Mouse (Mus musculus): ENCODE measurements around the gene Rabif. TPM values are rescaled to one million over a fixed set of nuclear protein-coding genes. Genes with fewer than 3 reads are reported as not detected.
A peak's percentile ranks its signal among the peaks of the same experiment; 100 is the strongest.

Rabif gene
- polyA plus RNA-seq, 1 experiment from 2014 or later = 35.3 TPM

DNA sequence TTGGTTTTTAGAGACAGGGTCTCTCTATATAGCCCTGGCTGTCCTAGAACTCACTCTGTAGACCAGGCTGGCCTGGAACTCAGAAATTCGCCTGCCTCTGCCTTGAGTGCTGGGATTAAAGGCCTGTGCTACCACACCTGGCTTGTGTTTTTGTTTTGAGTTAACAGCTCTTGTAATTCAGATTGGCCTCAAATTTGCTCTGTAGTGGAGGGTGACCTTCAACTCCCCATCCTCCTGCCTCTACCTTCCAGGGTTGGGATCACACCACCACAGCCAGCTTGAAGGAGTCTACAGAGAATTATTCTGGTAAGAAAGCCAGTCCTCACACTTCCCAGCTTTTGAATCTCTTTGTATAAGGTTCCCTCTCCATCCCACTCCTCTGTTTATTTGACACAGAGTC, 6.5 kb downstream of the Rabif start:
- 88% methylated on average over 1 of the region's 1 CpGs for WGBS (ENCODE audit: insufficient replicate concordance)
- no peak overlapping the region for H3K9ac ChIP-seq (ENCODE audit: low read depth, low read length)
- H3K9me3 ChIP-seq (replicated peaks; ENCODE audit: control insufficient read depth, low read length) = no peaks in the 10 kb centered on the region
- H3K4me2 ChIP-seq = no peak overlapping the region
- ATAC-seq (replicated peaks; ENCODE audit: insufficient number of reproducible peaks, low FRiP score, low TSS enrichment) = no peak
- H3K27ac ChIP-seq (ENCODE audit: low read depth, low read length) = no peak overlapping the region
- H3K27me3 ChIP-seq (ENCODE audit: control insufficient read depth, insufficient read depth, low read length) = no peaks in the 10 kb centered on the region
- peaks cover 5% of the 10 kb centered on the region; the same call in 1 of the 2 replicates for H3K36me3 ChIP-seq (ENCODE audit: control insufficient read depth, insufficient read depth, low read length)
- no peak overlapping the region for H3K4me3 ChIP-seq (ENCODE audit: low read depth, low read length)
- no peaks in the 10 kb centered on the region for H3K4me1 ChIP-seq (ENCODE audit: control insufficient read depth, insufficient read depth, low read length)

DNA sequence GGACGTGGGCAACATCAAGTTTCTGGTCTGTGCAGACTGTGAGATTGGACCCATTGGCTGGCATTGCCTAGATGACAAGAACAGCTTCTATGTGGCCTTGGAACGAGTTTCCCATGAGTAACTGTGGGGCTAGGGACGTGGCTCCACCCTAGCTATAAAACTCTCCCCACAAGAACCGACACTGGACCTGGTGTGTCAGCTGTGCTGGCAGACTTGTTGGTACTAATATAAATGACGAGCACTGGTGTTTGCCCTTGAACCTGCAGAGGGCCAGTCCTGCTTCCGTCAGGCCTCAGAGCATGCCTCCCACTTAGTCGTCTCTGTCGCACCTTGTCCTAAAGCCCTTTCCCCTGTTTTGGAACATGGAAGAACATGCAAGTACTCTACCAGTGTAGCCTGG, 11.8 kb downstream of the Rabif start:
- Histone ChIP-seq H3K4me1 (ENCODE audit: control insufficient read depth, insufficient read depth, low read length) (no peaks in the 10 kb centered on the region), H3K27ac (ENCODE audit: low read depth, low read length) (no peak overlapping the region), H3K27me3 (ENCODE audit: control insufficient read depth, insufficient read depth, low read length) (no peaks in the 10 kb centered on the region), H3K36me3 (ENCODE audit: control insufficient read depth, insufficient read depth, low read length) (peaks cover 12% of the 10 kb centered on the region), H3K9ac (ENCODE audit: low read depth, low read length) (no peak overlapping the region), H3K9me3 (replicated peaks; ENCODE audit: control insufficient read depth, low read length) (no peaks in the 10 kb centered on the region), H3K4me2 (no peak overlapping the region), H3K4me3 (ENCODE audit: low read depth, low read length) (no peak overlapping the region)
- no peak for ATAC-seq (replicated peaks; ENCODE audit: insufficient number of reproducible peaks, low FRiP score, low TSS enrichment)
- WGBS (ENCODE audit: insufficient replicate concordance) = 89% methylated on average over 8 of the region's 8 CpGs

DNA sequence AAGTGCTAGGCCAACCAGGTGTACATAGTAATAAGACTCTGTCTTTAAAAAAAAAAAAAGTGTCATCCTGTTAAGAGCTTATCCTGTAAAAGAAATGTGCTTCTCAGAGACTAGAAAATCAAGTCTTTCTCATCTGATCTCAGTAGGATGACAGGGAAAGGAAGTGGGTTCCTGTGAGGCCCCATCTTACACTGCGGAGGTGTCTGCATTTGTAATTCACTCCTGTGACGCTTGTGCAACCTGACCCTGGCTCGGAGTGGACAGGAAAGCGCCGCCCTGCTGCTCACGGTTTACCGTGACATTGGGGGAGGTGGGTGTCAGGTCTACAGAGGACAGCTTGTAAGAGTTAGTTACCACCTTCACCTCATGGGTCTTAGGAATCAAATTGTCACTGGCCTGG, 15.6 kb downstream of the Rabif start:
- Histone ChIP-seq H3K36me3 (ENCODE audit: control insufficient read depth, insufficient read depth, low read length) (peaks cover 8% of the 10 kb centered on the region; the same call in 1 of the 2 replicates), H3K4me1 (ENCODE audit: control insufficient read depth, insufficient read depth, low read length) (peaks cover 4% of the 10 kb centered on the region; the same call in 1 of the 2 replicates), H3K4me3 (ENCODE audit: low read depth, low read length) (no peak overlapping the region), H3K27me3 (ENCODE audit: control insufficient read depth, insufficient read depth, low read length) (peaks cover 26% of the 10 kb centered on the region), H3K9ac (ENCODE audit: low read depth, low read length) (no peak overlapping the region), H3K4me2 (no peak overlapping the region), H3K9me3 (replicated peaks; ENCODE audit: control insufficient read depth, low read length) (no peaks in the 10 kb centered on the region), H3K27ac (ENCODE audit: low read depth, low read length) (no peak overlapping the region)
- 37% methylated on average over 7 of the region's 7 CpGs for WGBS (ENCODE audit: insufficient replicate concordance)
- ATAC-seq (replicated peaks; ENCODE audit: insufficient number of reproducible peaks, low FRiP score, low TSS enrichment) = no peak

DNA sequence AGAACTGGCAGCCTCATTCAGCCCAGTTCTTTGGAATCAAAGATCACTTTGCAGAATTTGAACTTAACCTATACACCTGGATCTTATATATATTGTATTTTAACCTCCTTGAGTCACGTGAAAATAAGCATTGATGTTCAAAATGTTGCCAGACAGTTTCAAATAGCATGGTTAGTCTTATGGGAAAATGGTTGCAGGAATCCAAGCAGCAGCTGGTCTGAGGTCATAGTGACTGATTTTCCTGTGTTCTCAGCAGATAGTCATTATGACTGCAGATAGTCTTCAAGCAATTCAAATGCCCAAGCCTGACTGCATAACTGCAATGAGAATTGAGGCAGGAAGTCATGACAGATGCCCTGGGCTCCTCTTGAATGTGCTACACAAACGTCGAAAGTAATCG, 17.7 kb downstream of the Rabif start:
- peaks cover 3% of the 10 kb centered on the region; the same call in 1 of the 2 replicates for H3K36me3 ChIP-seq (ENCODE audit: control insufficient read depth, insufficient read depth, low read length)
- no peaks in the 10 kb centered on the region for H3K9me3 ChIP-seq (replicated peaks; ENCODE audit: control insufficient read depth, low read length)
- no peak overlapping the region for H3K27ac ChIP-seq (ENCODE audit: low read depth, low read length)
- ATAC-seq (replicated peaks; ENCODE audit: insufficient number of reproducible peaks, low FRiP score, low TSS enrichment) = no peak
- 65% methylated on average over 4 of the region's 4 CpGs for WGBS (ENCODE audit: insufficient replicate concordance)
- no peak overlapping the region for H3K4me3 ChIP-seq (ENCODE audit: low read depth, low read length)
- no peak overlapping the region for H3K9ac ChIP-seq (ENCODE audit: low read depth, low read length)
- peaks cover 14% of the 10 kb centered on the region; the same call in 1 of the 2 replicates for H3K4me1 ChIP-seq (ENCODE audit: control insufficient read depth, insufficient read depth, low read length)
- no peak overlapping the region for H3K4me2 ChIP-seq
- peaks cover 26% of the 10 kb centered on the region for H3K27me3 ChIP-seq (ENCODE audit: control insufficient read depth, insufficient read depth, low read length)

DNA sequence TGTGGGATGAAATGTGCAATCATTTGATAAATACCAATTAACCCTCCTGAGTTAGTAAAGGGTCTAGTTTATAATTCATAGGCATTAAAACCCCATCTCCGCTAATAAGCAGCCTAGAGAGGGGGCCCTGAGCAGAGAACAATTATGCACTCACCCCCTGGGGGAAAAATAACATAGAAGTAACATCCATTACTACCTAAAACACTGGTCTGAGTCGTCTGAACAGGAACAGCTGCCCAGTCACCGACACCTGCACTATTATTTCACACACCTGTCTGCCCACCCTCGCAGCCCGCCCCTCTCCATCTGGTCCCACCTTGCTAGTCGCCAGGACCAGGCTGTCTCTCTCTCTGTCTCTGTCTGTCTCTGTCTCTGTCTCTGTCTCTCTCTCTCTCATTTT, 18.1 kb downstream of the Rabif start:
- no peak overlapping the region for H3K27ac ChIP-seq (ENCODE audit: low read depth, low read length)
- peak overlapping the region; percentile 93 for H3K4me2 ChIP-seq
- peaks cover 26% of the 10 kb centered on the region for H3K27me3 ChIP-seq (ENCODE audit: control insufficient read depth, insufficient read depth, low read length)
- peak overlapping the region; percentile 51; the same call in 1 of the 2 replicates for H3K4me3 ChIP-seq (ENCODE audit: low read depth, low read length)
- peaks cover 15% of the 10 kb centered on the region; the same call in 1 of the 2 replicates for H3K4me1 ChIP-seq (ENCODE audit: control insufficient read depth, insufficient read depth, low read length)
- peaks cover 3% of the 10 kb centered on the region; the same call in 1 of the 2 replicates for H3K36me3 ChIP-seq (ENCODE audit: control insufficient read depth, insufficient read depth, low read length)
- WGBS (ENCODE audit: insufficient replicate concordance) = 63% methylated on average over 6 of the region's 6 CpGs
- no peaks in the 10 kb centered on the region for H3K9me3 ChIP-seq (replicated peaks; ENCODE audit: control insufficient read depth, low read length)
- no peak for ATAC-seq (replicated peaks; ENCODE audit: insufficient number of reproducible peaks, low FRiP score, low TSS enrichment)
- 0 out of 2 replicates have a peak overlapping the region, but pooled peaks have one; percentile 66 for H3K9ac ChIP-seq (ENCODE audit: low read depth, low read length)

DNA sequence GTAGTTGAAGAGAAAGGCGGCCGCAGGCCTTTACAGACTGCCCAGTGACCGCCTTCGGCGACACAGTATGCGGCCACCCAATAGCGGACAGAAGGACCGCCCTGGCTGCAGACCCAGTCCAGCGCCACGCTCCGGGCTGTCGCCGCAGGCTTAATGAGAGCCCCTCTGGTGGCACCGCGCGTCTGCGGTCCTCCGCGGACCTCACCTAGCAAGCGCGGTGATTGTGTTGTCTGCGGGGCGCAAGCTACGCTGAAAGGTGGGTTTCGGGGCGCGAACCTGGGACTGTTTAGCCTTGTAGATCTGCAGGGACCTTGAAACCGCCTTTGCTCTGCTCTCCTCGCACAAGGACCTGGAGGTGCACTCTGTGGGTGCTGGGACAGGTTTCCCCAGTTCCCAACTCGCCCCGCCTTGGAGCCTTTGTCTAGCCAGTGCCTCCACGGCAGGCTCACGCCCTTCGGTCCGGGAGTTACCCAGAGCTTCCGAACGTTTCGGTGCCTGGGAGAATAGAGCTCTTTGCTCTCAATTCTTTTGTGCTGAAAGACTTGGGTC, 18.9 kb downstream of the Rabif start:
- Histone ChIP-seq H3K36me3 (ENCODE audit: control insufficient read depth, insufficient read depth, low read length) (0 out of 2 replicates have a peak, but pooled peaks cover under 1% of the 10 kb centered on the region), H3K4me3 (ENCODE audit: low read depth, low read length) (peak overlapping the region; percentile 51), H3K27me3 (ENCODE audit: control insufficient read depth, insufficient read depth, low read length) (peaks cover 26% of the 10 kb centered on the region), H3K9me3 (replicated peaks; ENCODE audit: control insufficient read depth, low read length) (no peaks in the 10 kb centered on the region), H3K27ac (ENCODE audit: low read depth, low read length) (no peak overlapping the region), H3K9ac (ENCODE audit: low read depth, low read length) (peak overlapping the region; percentile 66), H3K4me2 (peak overlapping the region; percentile 93), H3K4me1 (ENCODE audit: control insufficient read depth, insufficient read depth, low read length) (peaks cover 15% of the 10 kb centered on the region; the same call in 1 of the 2 replicates)
- WGBS (ENCODE audit: insufficient replicate concordance) = 3% methylated on average over 38 of the region's 38 CpGs
- no peak for ATAC-seq (replicated peaks; ENCODE audit: insufficient number of reproducible peaks, low FRiP score, low TSS enrichment)

DNA sequence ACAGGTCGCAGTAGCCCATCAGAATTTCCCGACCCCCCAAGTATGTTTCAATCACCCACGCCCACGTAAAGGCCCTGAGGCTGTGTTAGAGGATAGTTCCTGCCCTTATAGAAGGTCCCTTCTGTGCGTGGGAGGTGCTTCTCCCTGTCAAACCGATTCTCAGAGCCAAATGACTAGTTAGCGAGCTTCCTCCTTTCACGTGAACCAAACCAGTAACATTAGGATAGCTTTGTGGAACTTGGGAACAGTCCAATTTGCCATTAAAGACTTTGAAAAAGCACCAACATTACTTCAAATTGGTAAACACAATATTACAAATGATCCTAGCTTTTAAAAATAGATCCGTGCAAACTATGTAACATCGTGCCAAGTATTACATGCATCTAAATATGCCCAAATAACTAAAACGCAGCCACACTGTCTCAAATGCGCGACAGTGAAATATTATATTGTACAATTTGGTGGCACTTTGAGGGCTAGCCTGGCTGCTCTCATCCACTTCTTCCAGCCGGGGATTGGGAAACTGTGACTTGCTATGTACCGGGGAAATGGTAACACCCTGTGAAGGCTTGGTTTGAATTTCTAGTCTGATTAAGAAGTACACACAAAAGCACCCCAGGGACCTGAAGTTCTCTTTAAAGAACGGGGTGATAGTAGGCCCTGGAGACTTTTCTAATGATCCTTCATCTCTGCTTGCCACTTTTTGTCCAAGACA, 19.6 kb downstream of the Rabif start:
- peak overlapping the region; percentile 51 for H3K4me3 ChIP-seq (ENCODE audit: low read depth, low read length)
- H3K4me2 ChIP-seq = peak overlapping the region; percentile 93
- H3K4me1 ChIP-seq (ENCODE audit: control insufficient read depth, insufficient read depth, low read length) = peaks cover 15% of the 10 kb centered on the region; the same call in 1 of the 2 replicates
- H3K9me3 ChIP-seq (replicated peaks; ENCODE audit: control insufficient read depth, low read length) = no peaks in the 10 kb centered on the region
- H3K36me3 ChIP-seq (ENCODE audit: control insufficient read depth, insufficient read depth, low read length) = no peaks in the 10 kb centered on the region
- no peak for ATAC-seq (replicated peaks; ENCODE audit: insufficient number of reproducible peaks, low FRiP score, low TSS enrichment)
- peaks cover 26% of the 10 kb centered on the region for H3K27me3 ChIP-seq (ENCODE audit: control insufficient read depth, insufficient read depth, low read length)
- no peak overlapping the region for H3K9ac ChIP-seq (ENCODE audit: low read depth, low read length)
- 43% methylated on average over 16 of the region's 16 CpGs for whole genome bisulfite sequencing (ENCODE audit: insufficient replicate concordance)
- H3K27ac ChIP-seq (ENCODE audit: low read depth, low read length) = no peak overlapping the region

DNA sequence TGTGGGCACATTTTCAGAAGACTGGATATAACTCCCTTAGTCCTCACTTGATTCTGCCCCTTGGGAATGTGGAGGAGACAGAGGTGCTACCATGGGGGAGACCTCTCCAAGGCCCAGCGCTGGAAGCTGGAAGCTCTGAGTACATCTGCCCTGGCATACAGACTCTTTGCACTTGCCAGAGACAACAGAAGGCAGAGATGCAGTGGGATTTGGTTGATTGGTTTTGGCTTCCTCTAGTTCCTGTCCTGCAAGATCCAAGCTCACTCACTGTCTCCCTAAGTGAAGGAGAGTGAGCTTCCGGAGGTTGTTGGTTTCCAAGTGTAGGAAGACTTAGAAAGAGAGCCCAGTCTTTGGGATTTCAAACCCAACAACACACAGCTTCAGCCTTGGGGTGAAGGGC, 21.4 kb downstream of the Rabif start:
- Histone ChIP-seq H3K36me3 (ENCODE audit: control insufficient read depth, insufficient read depth, low read length) (no peaks in the 10 kb centered on the region), H3K4me2 (no peak overlapping the region), H3K4me1 (ENCODE audit: control insufficient read depth, insufficient read depth, low read length) (peaks cover 18% of the 10 kb centered on the region; the same call in 1 of the 2 replicates), H3K9ac (ENCODE audit: low read depth, low read length) (peak overlapping the region; percentile 43; the same call in 1 of the 2 replicates), H3K27me3 (ENCODE audit: control insufficient read depth, insufficient read depth, low read length) (peaks cover 26% of the 10 kb centered on the region), H3K4me3 (ENCODE audit: low read depth, low read length) (no peak overlapping the region), H3K27ac (ENCODE audit: low read depth, low read length) (peak overlapping the region; percentile 66), H3K9me3 (replicated peaks; ENCODE audit: control insufficient read depth, low read length) (no peaks in the 10 kb centered on the region)
- no peak for ATAC-seq (replicated peaks; ENCODE audit: insufficient number of reproducible peaks, low FRiP score, low TSS enrichment)
- WGBS (ENCODE audit: insufficient replicate concordance) = 74% methylated on average over 2 of the region's 2 CpGs

Data from heart, embryonic 11.5 days (tissue).